Mouse (Mus musculus) liver, postnatal 0 days (tissue): ENCODE measurements around the gene Ano1. TPM values are rescaled to one million over a fixed set of nuclear protein-coding genes. Genes with fewer than 3 reads are reported as not detected.

Experiments
- ATAC-seq: fragments of 200-750 bp; cut with Nextera tagmentation; 2 replicates; pipeline ENCODE4 v1.8.0; 2017; ENCODE audit warnings: mild to moderate bottlenecking, moderate library complexity
- DNase-seq: peaks from one replicate; pipeline ENCODE4 v3.0.0-alpha.2; 2016
- H3K27ac ChIP-seq: fragments of 300-500 bp; sonication (generic); 2 replicates; pipeline ENCODE4 v1.5.1; 2014; ENCODE audit warnings: antibody characterized with exemption, moderate library complexity, mild to moderate bottlenecking, low read depth
- H3K27me3 ChIP-seq: fragments of 300-500 bp; sonication (generic); 2 replicates; pipeline ENCODE4 v1.6.1; 2014; ENCODE audit warnings: low read length, control low read depth, mixed read lengths; ENCODE audit not compliant: insufficient read depth
- H3K36me3 ChIP-seq: fragments of 300-500 bp; sonication (generic); replicated peaks from 2 replicates; pipeline ENCODE4 v1.6.1; 2014; ENCODE audit warnings: mild to moderate bottlenecking, control low read depth, low read length, moderate library complexity, mixed read lengths; ENCODE audit not compliant: insufficient read depth
- H3K4me1 ChIP-seq: fragments of 300-500 bp; sonication (generic); 2 replicates; pipeline ENCODE4 v1.6.1; 2014; ENCODE audit warnings: antibody characterized with exemption, mild to moderate bottlenecking, control low read depth; ENCODE audit not compliant: insufficient read depth
- H3K4me2 ChIP-seq: fragments of 300-500 bp; sonication (generic); 2 replicates; pipeline ENCODE4 v1.6.1; 2014; ENCODE audit warnings: low read depth, mild to moderate bottlenecking, low read length, moderate library complexity, mixed read lengths
- H3K4me3 ChIP-seq: fragments of 300-500 bp; sonication (generic); 2 replicates; pipeline ENCODE4 v1.5.1; 2014; ENCODE audit warnings: low read depth, low read length
- H3K9ac ChIP-seq: fragments of 300-500 bp; sonication (generic); replicated peaks from 2 replicates; pipeline ENCODE4 v1.6.1; 2014; ENCODE audit warnings: mild to moderate bottlenecking, moderate library complexity
- H3K9me3 ChIP-seq: fragments of 300-500 bp; sonication (generic); 2 replicates; pipeline ENCODE4 v1.6.1; 2016; ENCODE audit warnings: mild to moderate bottlenecking, control low read depth, low read length, mixed read lengths
- CTCF ChIP-seq: sonication (generic); IDR thresholded peaks from 2 replicates; pipeline ENCODE4 v1.5.1; 2016; ENCODE audit warnings: antibody characterized with exemption, low read depth
- EP300 ChIP-seq: IDR thresholded peaks from 2 replicates; pipeline ENCODE4 v1.6.1; 2016; ENCODE audit warnings: antibody characterized with exemption, low read depth, mild to moderate bottlenecking
- whole genome bisulfite sequencing: fragments of 180-500 bp; shearing (Covaris S2); extraction: QIAGEN DNeasy Blood & Tissue Kit; methylation state at CpG from one replicate; pipeline ENCODE4 v1.1.7; 2014; ENCODE audit not compliant: insufficient replicate concordance; 5-methylcytosine and 5-hydroxymethylcytosine counted together
- polyA plus RNA-seq: library from polyadenylated mRNA; unstranded; fragments of >200 nt; fragmentation: Nextera tagmentation; extraction: Ambion mirVana; gene quantifications from 2 replicates; pipeline ENCODE4 v1.2.1, GENCODE M21; 2015

The Ano1 gene
- polyA plus RNA-seq: 0.47 and 1.1 TPM in 2 replicates

- no peak for ATAC-seq
- H3K4me2 ChIP-seq: no peak within 1 kb of the TSS
Observed at GRCm38 (mm10) chr7:144751833-144752232, at the start of gene Ano1. Gene Ano1 (minus strand): TSS chr7:144751974.

GRCm38 (mm10) chr7:144798471-144798870, 46.7 kb upstream of the Ano1 start:
- H3K27me3 ChIP-seq: no peaks in the 10 kb centered on the region
- 38% methylated on average over 1 of the region's 1 CpGs for WGBS
- no peak overlapping the region for H3K9ac ChIP-seq
- H3K4me1 ChIP-seq: peaks cover 3% of the 10 kb centered on the region; the same call in 1 of the 2 replicates
- no peak overlapping the region for H3K27ac ChIP-seq
- DNase-seq (no peak), ATAC-seq (no peak)
- no peaks in the 10 kb centered on the region for H3K9me3 ChIP-seq
- H3K36me3 ChIP-seq: no peaks in the 10 kb centered on the region
- no peak overlapping the region for H3K4me3 ChIP-seq
- no peak overlapping the region for H3K4me2 ChIP-seq
- TF ChIP-seq EP300 (no peak), CTCF (peak; percentile 65)

More at GRCm38 (mm10) chr7:144751833-144752232, at the start of gene Ano1:
- H3K9me3 ChIP-seq: no peaks in the 10 kb centered on the region
- 65% methylated on average over 9 of the region's 9 CpGs for WGBS
- no peak for TF ChIP-seq CTCF
- TF ChIP-seq EP300: no peak
- no peak within 1 kb of the TSS for H3K27ac ChIP-seq
- H3K4me3 ChIP-seq: no peak within 1 kb of the TSS
- H3K4me1 ChIP-seq: peaks cover 6% of the 10 kb centered on the region; the same call in 1 of the 2 replicates
- H3K27me3 ChIP-seq: no peaks in the 10 kb centered on the region
- no peak within 1 kb of the TSS for H3K9ac ChIP-seq
- no peak for DNase-seq
- no peaks in the 10 kb centered on the region for H3K36me3 ChIP-seq

GRCm38 (mm10) chr7:144796986-144797735, 45.4 kb upstream of the Ano1 start:
- DNase-seq (no peak), ATAC-seq (no peak)
- no peak overlapping the region for H3K27ac ChIP-seq
- WGBS: 76% methylated on average over 17 of the region's 17 CpGs
- TF ChIP-seq CTCF: no peak
- TF ChIP-seq EP300: no peak
- H3K36me3 ChIP-seq: no peaks in the 10 kb centered on the region
- no peaks in the 10 kb centered on the region for H3K27me3 ChIP-seq
- peaks cover 3% of the 10 kb centered on the region; the same call in 1 of the 2 replicates for H3K4me1 ChIP-seq
- H3K9ac ChIP-seq: no peak overlapping the region
- H3K4me2 ChIP-seq: no peak overlapping the region
- no peak overlapping the region for H3K4me3 ChIP-seq
- no peaks in the 10 kb centered on the region for H3K9me3 ChIP-seq

GRCm38 (mm10) chr7:144795976-144796474, 44.3 kb upstream of the Ano1 start:
- Histone ChIP-seq H3K4me1 (peaks cover 3% of the 10 kb centered on the region; the same call in 1 of the 2 replicates), H3K9me3 (no peaks in the 10 kb centered on the region), H3K4me3 (no peak overlapping the region), H3K36me3 (no peaks in the 10 kb centered on the region), H3K27ac (no peak overlapping the region), H3K27me3 (no peaks in the 10 kb centered on the region), H3K4me2 (no peak overlapping the region), H3K9ac (no peak overlapping the region)
- TF ChIP-seq CTCF (no peak), EP300 (no peak)
- DNase-seq (no peak), ATAC-seq (peak; percentile 68)
- WGBS: 53% methylated on average over 9 of the region's 9 CpGs

- no peak for TF ChIP-seq CTCF
- no peak for TF ChIP-seq EP300
- Histone ChIP-seq H3K27me3 (no peaks in the 10 kb centered on the region), H3K4me3 (no peak overlapping the region), H3K4me2 (no peak overlapping the region), H3K27ac (no peak overlapping the region), H3K9ac (no peak overlapping the region), H3K36me3 (no peaks in the 10 kb centered on the region), H3K4me1 (peaks cover 12% of the 10 kb centered on the region), H3K9me3 (no peaks in the 10 kb centered on the region)
- no peak for DNase-seq
- WGBS: 71% methylated on average over 10 of the region's 10 CpGs
- no peak for ATAC-seq
Observed at GRCm38 (mm10) chr7:144793296-144793695, 41.5 kb upstream of the Ano1 start.

GRCm38 (mm10) chr7:144791426-144791825, 39.7 kb upstream of the Ano1 start:
- no peak overlapping the region for H3K4me2 ChIP-seq
- ATAC-seq (no peak), DNase-seq (no peak)
- H3K27ac ChIP-seq: no peak overlapping the region
- no peaks in the 10 kb centered on the region for H3K9me3 ChIP-seq
- H3K9ac ChIP-seq: no peak overlapping the region
- WGBS: 83% methylated on average over 7 of the region's 7 CpGs
- TF ChIP-seq EP300 (no peak), CTCF (no peak)
- H3K36me3 ChIP-seq: no peaks in the 10 kb centered on the region
- H3K4me3 ChIP-seq: no peak overlapping the region
- H3K4me1 ChIP-seq: peaks cover 23% of the 10 kb centered on the region
- H3K27me3 ChIP-seq: no peaks in the 10 kb centered on the region
